Mouse (Mus musculus) small intestine, adult 2 months (tissue): ENCODE measurements around the gene H2-Q10.
A peak's percentile ranks its signal among the peaks of the same experiment; 100 is the strongest.
"Not testable (repeated sequence)": the region's sequence is repeated elsewhere in the genome, so short reads cannot be mapped to it uniquely, and the experiment has no call there.

Experiments used
- CTCF ChIP-seq: fragments of 200-500 bp; IDR thresholded peaks from 2 replicates; pipeline ENCODE4 v1.5.1; 2012; ENCODE audit warnings: low read depth, mild to moderate bottlenecking, control low read depth, inconsistent platforms, low read length, moderate library complexity, mixed read lengths; ENCODE audit not compliant: insufficient replicate concordance, insufficient read length; ENCODE audit errors: extremely low read depth
- POLR2A ChIP-seq: fragments of 200-500 bp; IDR thresholded peaks from 2 replicates; pipeline ENCODE4 v1.6.1; 2012; ENCODE audit warnings: low read depth, mild to moderate bottlenecking, control low read depth, inconsistent platforms, low read length, moderate library complexity

DNA sequence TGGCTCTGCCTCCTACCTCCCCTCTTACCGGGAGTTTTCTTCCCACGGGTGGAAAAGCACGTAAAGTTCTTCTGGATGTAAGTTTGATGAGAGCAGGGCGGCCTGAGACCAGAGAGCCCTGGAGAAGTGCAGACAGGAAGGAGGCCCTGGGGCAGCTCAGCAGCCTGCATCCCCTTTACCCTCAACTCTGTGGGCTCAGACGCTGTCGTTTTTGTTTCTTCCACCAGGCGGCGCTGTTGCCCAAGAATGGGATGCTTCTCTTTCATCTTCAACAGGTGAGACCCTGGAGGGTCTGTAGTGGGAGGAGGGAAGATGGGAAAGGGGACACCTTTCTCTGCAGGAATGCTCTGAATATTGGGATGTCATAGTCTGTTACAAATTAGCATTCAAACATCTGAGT is 4.2 kb upstream of the H2-Q10 start:
- peak; percentile 59; the same call in 1 of the 2 replicates for TF ChIP-seq CTCF
- not testable (repeated sequence) for TF ChIP-seq POLR2A
